Mouse (Mus musculus): Measurements from ENCODE around the gene Nepn. TPM values are rescaled to one million over a fixed set of nuclear protein-coding genes. Genes with fewer than 3 reads are reported as not detected.

Gene Nepn
- polyA plus RNA-seq, 1 experiment, result 0.05 TPM

DNA sequence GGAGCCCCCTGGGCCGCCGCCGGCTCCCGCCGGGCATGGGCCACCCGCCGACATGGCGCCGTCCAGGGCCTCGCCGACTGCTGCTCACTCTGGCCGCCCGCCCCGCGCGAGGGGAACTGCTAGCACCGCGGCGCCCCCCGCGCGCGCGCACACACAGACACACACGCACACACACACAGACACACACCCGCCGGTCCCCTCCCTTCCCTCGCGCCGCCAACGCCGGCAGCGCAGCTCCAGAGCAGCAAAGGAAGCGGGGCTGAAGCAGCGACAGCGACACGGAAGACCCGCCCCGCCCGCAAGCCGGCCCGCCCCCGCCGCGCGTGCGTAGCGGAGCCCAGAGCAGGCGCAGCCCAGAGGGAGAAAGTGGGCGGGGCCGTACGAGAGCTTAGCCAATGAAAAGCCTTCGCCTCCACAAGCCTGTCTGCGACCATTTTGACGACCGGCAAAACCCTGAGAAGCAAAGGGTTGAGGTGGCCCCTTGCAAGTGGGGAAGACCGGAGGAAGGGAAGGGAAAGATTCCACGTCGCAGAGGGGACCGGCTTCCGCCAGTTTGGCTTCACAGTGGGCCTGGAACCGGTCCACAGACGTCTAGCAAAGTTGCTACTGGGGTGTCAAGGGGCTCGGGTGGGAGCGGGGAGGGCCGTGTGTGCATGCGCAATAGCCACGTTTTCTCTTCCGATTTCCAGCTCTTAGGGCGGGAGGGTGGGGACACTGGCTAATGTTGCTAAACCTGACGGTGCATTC, 6.8 kb upstream of the Nepn start, which contains the start of gene Gopc:
Gopc (minus strand) TSS at position 280 of the 747 bp plus-strand sequence.
- peak; percentile 99 for DNase-seq (ENCODE audit: low read depth)
- TF ChIP-seq CTCF (IDR thresholded peaks at IDR 0.05; ENCODE audit: borderline replicate concordance, extremely low read depth, insufficient read depth, insufficient read length), result no peak
- TF ChIP-seq POLR2A (IDR thresholded peaks at IDR 0.05; ENCODE audit: borderline replicate concordance, extremely low read depth, insufficient read depth, insufficient read length, poor library complexity, severe bottlenecking), result peak; percentile 72; the same call in 1 of the 2 replicates

DNA sequence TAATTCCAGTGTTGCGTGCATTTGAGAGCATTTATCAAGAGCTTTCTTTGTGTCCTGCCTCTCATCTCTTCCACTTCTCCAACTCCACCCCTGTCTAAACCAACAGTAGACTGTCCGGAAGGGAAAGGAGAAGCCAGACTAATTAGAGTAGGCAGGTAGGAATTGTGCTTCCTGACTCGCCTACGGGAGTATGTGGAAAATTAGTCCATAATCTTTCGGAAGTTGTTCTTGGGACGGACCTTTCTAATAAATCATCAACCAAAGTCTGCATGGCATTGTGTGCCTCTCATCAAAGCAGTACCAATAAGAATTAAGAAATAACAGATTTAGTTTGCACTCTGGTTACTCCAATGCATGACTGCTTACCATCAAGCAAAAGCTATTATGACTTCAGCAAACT, 5.8 kb upstream of the Nepn start:
- TF ChIP-seq CTCF (IDR thresholded peaks at IDR 0.05; ENCODE audit: borderline replicate concordance, extremely low read depth, insufficient read depth, insufficient read length) (no peak), POLR2A (IDR thresholded peaks at IDR 0.05; ENCODE audit: borderline replicate concordance, extremely low read depth, insufficient read depth, insufficient read length, poor library complexity, severe bottlenecking) (no peak)
- DNase-seq (ENCODE audit: low read depth), result no peak

- DNase-seq (ENCODE audit: low read depth), result no peak
- TF ChIP-seq POLR2A (IDR thresholded peaks at IDR 0.05; ENCODE audit: borderline replicate concordance, extremely low read depth, insufficient read depth, insufficient read length, poor library complexity, severe bottlenecking) (no peak), CTCF (IDR thresholded peaks at IDR 0.05; ENCODE audit: borderline replicate concordance, extremely low read depth, insufficient read depth, insufficient read length) (no peak)
Measured at GRCm38 (mm10) chr10:52383522-52383921, 5.2 kb upstream of the Nepn start.

GRCm38 (mm10) chr10:52384823-52385610, 3.8 kb upstream of the Nepn start:
- peak; percentile 86 for DNase-seq (ENCODE audit: low read depth)

DNA sequence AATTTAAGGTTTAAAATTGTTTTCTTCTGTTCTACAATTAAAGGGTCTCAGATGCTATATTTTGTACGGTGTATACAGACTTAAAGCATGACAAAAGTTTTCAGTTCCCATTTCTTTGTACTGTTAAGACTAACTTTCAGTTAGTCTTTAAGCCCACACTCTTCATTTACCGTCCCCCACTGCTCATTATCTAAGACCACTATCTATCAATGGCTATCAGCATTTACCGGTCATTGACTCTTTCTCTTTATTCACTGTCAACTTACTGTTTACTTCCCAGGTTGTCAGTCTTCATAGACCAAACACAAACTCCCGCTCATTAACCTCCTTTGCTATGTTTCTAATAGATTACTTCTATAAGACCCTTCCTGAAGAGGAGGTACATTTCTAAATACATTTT, 1.6 kb upstream of the Nepn start:
- TF ChIP-seq POLR2A (IDR thresholded peaks at IDR 0.05; ENCODE audit: borderline replicate concordance, extremely low read depth, insufficient read depth, insufficient read length, poor library complexity, severe bottlenecking), result no peak
- no peak for TF ChIP-seq CTCF (IDR thresholded peaks at IDR 0.05; ENCODE audit: borderline replicate concordance, extremely low read depth, insufficient read depth, insufficient read length)
- DNase-seq (ENCODE audit: low read depth), result no peak

More at GRCm38 (mm10) chr10:52384823-52385610, 3.8 kb upstream of the Nepn start:
- TF ChIP-seq CTCF (IDR thresholded peaks at IDR 0.05; ENCODE audit: borderline replicate concordance, extremely low read depth, insufficient read depth, insufficient read length) (peak; percentile 82), POLR2A (IDR thresholded peaks at IDR 0.05; ENCODE audit: borderline replicate concordance, extremely low read depth, insufficient read depth, insufficient read length, poor library complexity, severe bottlenecking) (no peak)

DNA sequence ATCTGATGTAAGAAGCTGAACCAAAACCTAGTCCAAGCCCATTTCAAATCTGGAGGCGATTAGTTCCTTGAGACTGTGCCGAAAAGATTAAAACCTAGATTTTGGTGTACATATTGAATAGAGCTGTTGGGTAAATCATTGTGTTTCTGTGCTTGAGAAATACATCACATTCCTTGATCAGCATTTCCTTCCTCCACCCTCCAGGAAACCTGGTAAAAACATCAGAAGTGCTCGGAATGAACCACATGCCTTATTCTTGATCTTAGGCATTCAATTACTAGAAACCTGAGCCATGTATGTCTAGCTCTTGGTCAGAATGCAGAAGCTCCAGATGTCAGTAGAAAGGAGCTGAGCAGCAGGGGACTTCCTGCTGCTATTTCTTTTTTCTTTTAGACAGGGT, 666 bp downstream of the Nepn start:
- TF ChIP-seq CTCF (IDR thresholded peaks at IDR 0.05; ENCODE audit: borderline replicate concordance, extremely low read depth, insufficient read depth, insufficient read length) (no peak), POLR2A (IDR thresholded peaks at IDR 0.05; ENCODE audit: borderline replicate concordance, extremely low read depth, insufficient read depth, insufficient read length, poor library complexity, severe bottlenecking) (no peak)
- no peak for DNase-seq (ENCODE audit: low read depth)

- no peak for TF ChIP-seq POLR2A (IDR thresholded peaks at IDR 0.05; ENCODE audit: borderline replicate concordance, extremely low read depth, insufficient read depth, insufficient read length, poor library complexity, severe bottlenecking)
- no peak for TF ChIP-seq CTCF (IDR thresholded peaks at IDR 0.05; ENCODE audit: borderline replicate concordance, extremely low read depth, insufficient read depth, insufficient read length)
- no peak for DNase-seq (ENCODE audit: low read depth)
Measured at GRCm38 (mm10) chr10:52391208-52391607, 2.4 kb downstream of the Nepn start.

GRCm38 (mm10) chr10:52396647-52397046, 7.9 kb downstream of the Nepn start:
- DNase-seq (ENCODE audit: low read depth), result no peak
- no peak for TF ChIP-seq CTCF (IDR thresholded peaks at IDR 0.05; ENCODE audit: borderline replicate concordance, extremely low read depth, insufficient read depth, insufficient read length)
- no peak for TF ChIP-seq POLR2A (IDR thresholded peaks at IDR 0.05; ENCODE audit: borderline replicate concordance, extremely low read depth, insufficient read depth, insufficient read length, poor library complexity, severe bottlenecking)

- no peak for TF ChIP-seq CTCF (IDR thresholded peaks at IDR 0.05; ENCODE audit: borderline replicate concordance, extremely low read depth, insufficient read depth, insufficient read length)
- no peak for TF ChIP-seq POLR2A (IDR thresholded peaks at IDR 0.05; ENCODE audit: borderline replicate concordance, extremely low read depth, insufficient read depth, insufficient read length, poor library complexity, severe bottlenecking)
- DNase-seq (ENCODE audit: low read depth), result no peak
Measured at GRCm38 (mm10) chr10:52398715-52399114, 9.9 kb downstream of the Nepn start.

GRCm38 (mm10) chr10:52399722-52400121, 10.9 kb downstream of the Nepn start:
- TF ChIP-seq POLR2A (IDR thresholded peaks at IDR 0.05; ENCODE audit: borderline replicate concordance, extremely low read depth, insufficient read depth, insufficient read length, poor library complexity, severe bottlenecking), result no peak
- TF ChIP-seq CTCF (IDR thresholded peaks at IDR 0.05; ENCODE audit: borderline replicate concordance, extremely low read depth, insufficient read depth, insufficient read length), result no peak
- DNase-seq (ENCODE audit: low read depth), result no peak

GRCm38 (mm10) chr10:52405160-52405559, 16.4 kb downstream of the Nepn start:
- TF ChIP-seq POLR2A (IDR thresholded peaks at IDR 0.05; ENCODE audit: borderline replicate concordance, extremely low read depth, insufficient read depth, insufficient read length, poor library complexity, severe bottlenecking), result no peak
- TF ChIP-seq CTCF (IDR thresholded peaks at IDR 0.05; ENCODE audit: borderline replicate concordance, extremely low read depth, insufficient read depth, insufficient read length), result no peak
- no peak for DNase-seq (ENCODE audit: low read depth)
